Mouse (Mus musculus) gastrocnemius, postnatal 25 days (tissue): ENCODE data around the gene Rbfox3. TPM values are rescaled to one million over a fixed set of nuclear protein-coding genes. Genes with fewer than 3 reads are reported as not detected.
A peak's percentile ranks its signal among the peaks of the same experiment; 100 is the strongest.

Experiments used
- DNase-seq: peaks from one replicate; pipeline ENCODE4 v3.0.0; 2022
- total RNA-seq, 2 experiments: library from RNA; stranded (reverse); gene quantifications; 1 replicate in 1 of 2; 2 replicates in 1 of 2; pipeline ENCODE4 v1.2.3; 2021

Rbfox3 gene
- total RNA-seq, 2 experiments from 2014 or later, result 0.16 to 0.28 TPM

DNA sequence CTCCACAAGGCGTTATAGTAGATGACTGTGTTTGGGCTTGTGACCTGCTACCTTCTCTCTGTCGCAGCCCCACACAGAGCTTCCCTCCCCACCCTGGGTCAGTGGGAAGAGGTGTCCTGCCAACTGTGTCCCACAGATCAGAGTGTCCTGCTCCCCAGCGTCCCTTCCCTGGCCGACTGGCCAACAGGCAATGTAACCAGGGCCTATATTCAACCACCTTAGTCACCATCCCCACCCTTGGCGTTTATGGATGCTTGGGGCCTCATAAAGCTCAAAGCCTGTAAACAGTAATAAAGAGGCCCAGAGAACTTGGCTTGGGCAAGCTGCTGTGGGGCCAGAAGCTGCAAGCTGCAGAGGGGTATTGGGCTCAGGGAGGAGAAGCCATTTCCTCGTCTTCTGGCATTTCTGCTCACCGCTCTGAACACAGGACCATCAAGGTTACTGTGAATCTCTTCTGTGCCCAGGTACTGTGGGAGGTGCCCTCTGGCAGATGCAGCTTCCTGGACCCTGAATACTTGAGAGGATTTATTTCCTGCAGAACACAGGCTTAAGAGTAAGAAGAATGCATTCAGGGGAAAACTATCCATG, 435.8 kb downstream of the Rbfox3 start:
- no peak for DNase-seq

DNA sequence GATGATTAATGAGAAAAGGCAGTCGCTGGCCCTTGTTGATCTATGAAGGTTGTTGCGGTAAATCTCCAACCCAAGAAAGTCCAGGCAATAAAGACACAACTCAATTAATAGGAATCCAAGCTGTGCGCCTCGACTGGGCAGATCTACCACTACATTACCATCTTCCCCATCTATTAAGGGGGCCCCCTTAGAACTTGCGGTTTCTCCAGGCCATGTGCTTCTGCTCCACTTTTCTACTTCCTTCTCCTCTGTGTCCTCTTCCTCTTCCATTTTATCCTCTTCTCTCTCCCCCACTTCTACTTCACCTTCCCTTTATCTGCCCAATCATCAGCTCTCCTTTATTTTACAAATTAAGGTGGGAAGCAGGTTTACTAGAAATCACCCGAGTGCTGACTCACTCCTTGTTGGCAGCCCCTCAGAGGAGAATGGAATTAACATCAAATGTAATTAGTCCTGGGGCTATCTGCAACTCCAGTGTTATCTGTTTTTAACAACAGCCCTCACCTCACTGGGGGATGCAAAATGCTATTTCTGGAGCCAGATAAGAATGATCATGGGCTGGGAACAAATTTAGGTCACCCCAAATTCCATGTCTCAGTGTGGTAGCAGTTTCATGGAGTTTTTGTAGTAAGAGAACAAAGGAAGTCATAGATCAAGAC, 437.4 kb downstream of the Rbfox3 start:
- DNase-seq, result no peak

DNA sequence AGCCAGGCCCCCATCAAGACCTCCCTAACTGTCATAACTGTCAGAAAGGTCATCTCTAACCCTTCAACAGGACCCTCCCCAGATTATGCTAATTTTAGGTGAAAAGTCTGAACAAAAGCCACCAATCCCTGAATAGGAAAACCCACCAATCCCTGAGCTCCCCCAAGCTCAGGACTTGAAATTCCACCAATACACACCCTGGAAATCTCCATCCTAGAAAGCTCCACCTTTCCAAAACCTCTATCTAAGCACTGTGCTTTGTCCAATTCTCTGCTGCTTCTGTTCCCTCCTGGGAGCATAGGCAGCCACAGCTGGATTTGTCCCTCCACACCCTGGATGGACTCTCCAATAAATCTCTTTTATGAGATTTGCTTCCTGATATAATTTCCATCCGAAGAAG, 438.2 kb downstream of the Rbfox3 start:
- DNase-seq, result no peak

DNA sequence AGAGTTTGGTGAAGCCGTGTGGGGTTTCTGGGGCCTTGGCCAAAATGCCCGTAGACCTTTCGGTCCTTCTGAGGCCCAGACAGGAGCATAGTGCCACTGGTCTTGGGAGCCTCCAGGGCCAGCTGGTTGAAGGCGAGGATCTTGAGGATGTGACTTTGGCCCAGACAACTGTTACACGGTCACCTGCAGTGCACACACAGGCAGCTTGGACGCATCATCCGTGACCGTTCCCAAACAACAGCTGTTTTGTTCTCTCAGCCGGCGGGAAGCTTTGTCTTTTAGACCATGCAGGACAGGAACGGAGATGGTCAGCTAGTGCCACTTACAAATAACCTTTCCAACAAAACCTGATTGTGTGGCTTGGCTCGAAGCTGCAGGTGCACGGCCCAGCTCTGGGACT, 439.7 kb downstream of the Rbfox3 start:
- DNase-seq, result no peak

DNA sequence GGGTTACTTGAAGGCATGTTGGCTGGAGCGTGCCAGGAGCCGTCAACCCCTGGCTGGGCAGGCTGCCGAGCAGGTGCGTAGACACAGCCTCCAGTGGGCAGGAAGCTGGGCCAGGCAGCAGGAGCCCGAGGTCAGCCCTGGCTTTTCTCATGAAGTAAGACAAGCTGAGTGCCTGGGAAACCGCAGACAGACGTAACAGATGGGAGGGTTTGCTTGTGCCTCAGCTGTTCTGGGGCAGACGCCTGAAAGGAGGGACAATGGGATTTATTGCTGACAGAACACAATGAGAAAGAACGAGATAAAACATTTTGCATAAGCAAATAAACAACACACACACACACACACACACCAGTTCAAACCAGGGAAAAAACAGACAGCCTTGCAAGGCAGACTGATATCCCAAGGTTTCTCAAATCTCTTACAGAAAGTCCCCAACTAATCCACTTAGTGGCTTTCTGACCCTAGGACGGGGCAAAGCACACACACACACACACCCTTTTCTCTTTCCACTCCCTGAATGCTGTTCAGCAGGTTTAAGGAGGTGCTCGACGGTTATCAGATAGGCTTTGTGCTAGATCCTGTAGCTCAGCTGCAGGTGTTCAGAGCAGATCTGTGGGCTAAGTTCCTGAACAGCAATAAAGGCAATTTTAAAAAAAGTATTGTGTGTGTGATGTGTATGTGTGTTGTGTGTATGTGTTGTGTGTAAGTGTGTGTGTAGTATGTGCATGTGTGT, 441.0 kb downstream of the Rbfox3 start:
- DNase-seq, result no peak

DNA sequence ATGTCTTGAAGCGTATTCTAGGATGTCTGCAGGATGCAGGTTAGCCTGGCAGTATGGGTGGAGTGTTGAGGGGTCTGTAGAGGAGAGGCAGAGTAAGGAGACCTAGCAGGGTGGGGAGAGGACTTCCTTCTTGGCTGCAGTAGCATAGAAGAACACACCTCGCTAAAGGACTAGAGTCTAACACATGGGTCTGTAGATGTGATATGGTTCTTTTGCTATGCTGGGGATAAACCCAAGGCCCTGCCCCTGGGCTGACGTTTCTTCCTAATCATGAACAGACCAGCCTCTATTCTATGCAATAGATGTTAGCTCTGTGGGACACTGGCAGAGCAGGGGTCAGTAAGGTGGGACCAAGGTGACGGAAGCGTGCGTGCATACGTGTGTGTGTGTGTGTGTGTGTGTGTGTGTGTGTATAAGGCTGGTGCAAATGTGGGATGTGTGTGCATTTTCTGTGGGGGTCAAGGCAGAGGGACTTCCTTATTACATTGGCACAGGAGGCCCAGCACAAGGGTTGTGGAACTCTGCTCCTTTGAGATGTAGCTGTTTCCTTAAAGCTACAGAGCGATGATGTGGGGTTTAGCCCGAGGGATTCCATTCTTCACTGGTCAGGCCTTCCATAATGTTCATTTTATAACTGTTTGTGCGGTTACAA, 441.8 kb downstream of the Rbfox3 start:
- DNase-seq, result no peak

DNA sequence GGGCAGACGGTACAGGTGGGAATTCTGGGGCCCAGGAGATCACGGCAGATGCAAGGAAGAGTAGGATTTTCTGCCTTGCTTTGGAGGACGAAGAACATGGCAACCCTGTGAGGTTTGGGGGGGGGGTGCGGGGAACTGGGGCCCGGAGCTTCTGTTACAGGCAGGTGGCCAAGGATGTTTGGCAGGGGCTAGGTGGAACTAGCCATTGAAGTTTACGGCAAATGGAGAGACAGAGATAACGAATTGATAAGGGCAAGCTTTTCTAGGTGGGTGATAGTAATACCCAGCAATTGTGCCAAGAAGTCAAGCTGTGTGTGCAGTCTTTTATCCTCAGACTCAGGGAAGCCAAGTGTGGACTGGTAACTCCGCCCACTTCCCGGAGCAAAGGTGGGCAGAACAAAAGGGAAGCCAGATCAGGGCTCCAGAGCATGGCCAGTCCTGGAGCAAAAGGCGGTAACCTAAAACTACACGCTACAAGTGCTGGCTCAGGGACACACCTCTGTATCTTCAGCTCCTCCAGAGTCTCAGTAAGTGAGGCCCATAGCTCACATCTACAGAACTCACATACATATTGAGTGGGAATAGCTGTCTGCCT, 443.9 kb downstream of the Rbfox3 start:
- no peak for DNase-seq

DNA sequence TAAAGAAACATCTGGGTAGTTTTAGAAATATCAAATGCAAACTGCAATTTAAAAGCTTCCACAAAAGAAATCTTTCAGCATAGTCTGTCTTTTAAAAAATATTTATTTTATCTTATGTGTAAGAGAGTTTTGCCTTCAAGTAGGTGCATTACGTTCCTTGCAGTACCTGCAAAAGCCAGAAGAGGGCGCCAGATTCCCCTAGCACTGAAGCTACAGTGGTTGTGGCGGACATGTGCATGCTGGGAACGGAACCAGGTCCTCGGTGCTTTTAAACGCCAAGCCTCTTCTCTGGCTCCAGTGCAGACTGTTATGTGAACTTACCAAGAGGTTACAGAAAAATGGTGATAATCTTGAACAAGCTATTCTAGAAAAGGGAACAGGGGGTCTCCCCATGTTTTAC, 451.1 kb downstream of the Rbfox3 start:
- DNase-seq, result no peak

DNA sequence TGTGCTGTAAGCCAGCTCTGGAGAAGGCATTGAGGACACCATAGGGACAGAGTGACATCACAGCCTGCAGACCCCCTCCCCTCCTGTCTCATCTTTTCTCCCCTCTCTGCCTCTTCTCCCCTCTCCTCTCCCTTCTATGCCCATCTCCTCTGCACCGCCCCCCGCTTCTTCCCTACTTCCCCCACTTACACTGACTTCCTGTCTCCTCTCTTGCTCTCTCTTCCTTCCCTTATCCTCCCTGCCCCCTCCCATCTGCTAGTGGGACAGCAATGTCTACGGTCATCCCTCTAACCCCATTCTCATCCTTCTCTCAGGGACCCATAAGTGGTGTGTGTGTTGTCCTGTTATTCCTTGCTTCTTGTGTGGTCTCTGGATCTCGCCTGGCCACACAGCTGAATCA, 451.9 kb downstream of the Rbfox3 start:
- DNase-seq, result no peak

DNA sequence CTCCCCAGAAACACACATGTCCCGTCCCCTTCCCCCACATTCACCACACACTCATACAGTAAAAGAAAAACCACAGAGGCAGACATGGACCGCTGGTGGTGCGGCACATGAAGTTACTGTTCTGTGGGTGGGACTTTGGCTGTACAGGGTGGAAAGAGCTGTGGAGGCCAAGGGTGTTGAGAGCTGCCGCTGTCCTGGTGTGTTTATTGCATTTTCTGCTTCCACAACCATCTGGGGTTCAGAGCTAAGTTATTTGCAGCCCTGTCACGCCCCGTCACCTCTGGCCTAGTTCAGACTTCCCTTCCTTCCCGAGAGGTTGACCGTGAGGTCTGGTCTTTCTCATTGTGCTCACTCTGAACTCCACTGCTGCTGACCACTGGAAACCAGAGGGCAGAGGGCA, 452.3 kb downstream of the Rbfox3 start:
- DNase-seq, result peak; percentile 74

DNA sequence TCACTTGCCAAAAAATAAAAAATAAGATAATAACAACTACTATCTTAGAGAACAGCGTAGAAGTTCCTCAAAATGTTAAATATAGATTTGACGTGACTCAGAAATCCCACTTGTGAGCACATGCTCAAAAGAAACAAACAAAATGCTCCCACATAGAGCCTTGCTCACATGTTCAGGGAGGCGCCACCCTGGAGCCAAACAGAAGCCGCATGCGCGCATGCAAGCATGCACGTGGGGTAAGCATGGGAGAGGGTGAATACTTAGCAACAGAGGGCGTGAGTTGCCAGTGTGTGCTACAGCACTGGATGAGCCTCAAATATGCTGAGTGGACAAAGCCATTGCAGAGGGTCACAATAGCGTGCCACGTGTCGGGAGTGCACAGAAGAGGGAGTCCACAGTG, 454.5 kb downstream of the Rbfox3 start:
- DNase-seq, result peak; percentile 44

DNA sequence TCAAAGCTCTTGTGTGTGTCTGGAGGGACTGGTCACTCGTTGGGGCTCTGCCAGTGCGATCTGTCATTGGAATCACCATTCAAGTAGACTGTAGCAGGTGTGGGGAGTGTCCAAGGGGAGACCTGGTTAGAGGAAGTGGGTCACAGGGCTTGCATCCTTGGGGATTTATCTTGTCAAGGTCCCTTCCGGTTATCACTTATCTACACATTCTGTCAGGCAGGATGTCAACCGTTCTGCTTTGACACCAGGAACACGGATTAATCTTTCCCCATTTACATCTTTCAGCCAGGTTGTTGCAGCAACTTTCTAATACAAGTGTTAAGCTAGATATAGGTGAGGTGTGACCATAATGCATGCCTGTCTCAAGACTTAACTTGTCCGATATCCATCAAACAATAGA, 455.6 kb downstream of the Rbfox3 start:
- DNase-seq, result no peak

DNA sequence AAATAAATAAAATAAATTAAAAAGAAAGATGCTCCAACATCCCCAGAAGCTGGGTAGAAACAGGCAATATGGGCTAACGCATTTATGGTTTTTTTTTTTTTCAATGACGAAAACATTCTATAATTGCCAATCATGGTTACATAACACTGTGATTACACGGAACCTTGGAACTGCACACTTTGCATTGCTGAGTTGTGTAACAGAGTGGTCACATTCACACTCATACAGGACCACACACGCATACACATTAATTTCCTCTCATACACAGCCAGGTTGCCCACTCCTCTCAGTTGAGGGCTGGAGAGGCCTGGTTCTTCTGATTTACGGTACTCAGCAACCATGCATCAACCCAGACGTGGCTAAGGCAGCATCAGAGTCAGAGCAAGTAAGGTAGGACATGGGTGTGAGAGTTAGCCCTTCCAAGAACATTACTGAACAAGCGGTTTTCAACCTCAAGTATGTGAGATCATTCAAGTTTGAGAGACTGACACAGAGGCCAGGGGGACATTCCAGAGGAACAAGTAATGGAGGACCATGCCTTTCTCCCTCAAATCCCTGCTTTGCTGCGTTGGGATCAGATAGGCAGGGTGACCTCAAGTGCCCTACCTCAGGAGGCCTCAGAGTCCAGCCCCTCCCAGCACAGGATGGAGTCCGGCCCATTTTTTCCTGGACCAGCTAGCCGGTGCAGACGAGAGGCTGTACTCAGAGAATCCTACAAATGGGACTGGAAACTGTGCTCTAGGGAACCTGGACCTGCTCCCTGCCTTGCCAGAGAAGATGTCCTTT, 457.3 kb downstream of the Rbfox3 start:
- DNase-seq, result peak; percentile 88

DNA sequence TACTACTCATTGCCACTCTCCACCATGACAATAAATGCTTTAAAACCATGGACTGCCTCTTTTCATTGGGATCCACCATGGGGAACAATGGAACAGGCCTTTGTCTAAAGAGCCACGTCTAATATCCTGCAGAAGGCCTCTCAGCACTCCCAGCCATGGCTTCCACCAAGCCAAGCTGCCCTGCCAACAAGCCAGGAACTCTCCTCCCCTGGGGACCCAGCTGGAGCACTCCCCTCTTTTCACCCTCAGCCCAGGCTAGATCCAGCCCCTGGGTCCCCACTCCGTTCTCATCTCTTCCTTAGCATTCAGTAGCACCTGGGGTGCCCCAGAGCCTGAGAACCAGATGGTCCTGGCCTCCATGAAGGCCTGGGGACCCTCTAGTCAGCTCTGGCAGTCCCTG, 458.4 kb downstream of the Rbfox3 start:
- no peak for DNase-seq

DNA sequence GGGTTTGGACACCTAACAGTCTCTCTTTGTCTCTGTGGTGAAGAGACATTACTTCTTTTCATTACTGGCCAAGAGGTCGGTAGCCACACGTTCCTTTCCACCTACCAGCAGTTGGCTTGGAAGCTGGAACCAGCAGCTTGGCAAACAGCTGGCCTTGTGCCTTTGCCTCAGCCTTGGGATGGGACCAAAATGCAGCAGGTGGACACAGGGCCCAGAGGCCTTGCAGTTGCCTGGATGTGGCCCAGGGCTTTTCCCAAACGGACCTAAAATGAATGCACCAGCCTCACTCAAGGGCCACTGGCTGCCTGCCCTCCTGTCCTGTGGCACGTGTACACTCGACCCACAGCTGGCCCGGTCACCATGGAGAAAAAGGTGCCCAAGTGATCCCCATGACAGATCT, 460.2 kb downstream of the Rbfox3 start:
- DNase-seq, result no peak

DNA sequence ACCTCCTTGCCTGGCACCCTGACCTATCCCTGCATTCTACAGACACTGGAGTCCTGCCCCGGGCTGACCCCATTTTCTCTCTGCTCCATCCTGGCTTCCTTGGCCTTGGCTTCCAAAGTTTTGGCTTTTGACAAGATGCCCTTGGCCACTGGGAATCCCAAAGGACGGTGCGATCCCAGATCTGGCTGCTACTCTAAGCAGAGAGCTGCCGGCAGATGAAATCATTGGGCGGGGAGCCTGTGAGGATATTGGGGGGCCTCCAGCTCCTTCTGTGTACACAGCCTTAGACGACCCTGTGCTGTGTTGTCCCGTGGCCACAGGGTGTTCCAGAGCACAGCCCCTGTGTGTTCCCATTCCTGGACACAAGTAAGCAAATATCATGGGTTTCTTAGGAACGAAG, 463.0 kb downstream of the Rbfox3 start:
- DNase-seq, result peak; percentile 89

DNA sequence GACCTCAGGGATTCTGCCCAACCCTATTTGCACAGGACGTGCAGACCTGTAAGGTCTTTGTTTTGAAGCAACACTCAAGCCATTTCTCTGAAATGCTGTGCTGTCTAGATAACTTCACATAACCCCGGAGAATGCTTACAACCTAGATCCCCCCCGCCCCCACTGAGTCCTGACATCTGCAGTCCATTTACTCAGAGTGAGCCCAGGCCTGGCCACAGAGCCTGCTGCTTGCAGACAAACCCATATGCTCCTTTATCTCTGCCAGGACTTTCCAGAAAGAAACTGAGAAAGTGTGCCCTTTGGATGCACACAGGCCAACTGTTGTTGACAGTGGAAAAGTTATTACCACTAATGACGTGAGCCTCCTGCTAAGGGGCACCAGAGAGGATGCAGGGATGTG, 464.1 kb downstream of the Rbfox3 start:
- DNase-seq, result no peak

DNA sequence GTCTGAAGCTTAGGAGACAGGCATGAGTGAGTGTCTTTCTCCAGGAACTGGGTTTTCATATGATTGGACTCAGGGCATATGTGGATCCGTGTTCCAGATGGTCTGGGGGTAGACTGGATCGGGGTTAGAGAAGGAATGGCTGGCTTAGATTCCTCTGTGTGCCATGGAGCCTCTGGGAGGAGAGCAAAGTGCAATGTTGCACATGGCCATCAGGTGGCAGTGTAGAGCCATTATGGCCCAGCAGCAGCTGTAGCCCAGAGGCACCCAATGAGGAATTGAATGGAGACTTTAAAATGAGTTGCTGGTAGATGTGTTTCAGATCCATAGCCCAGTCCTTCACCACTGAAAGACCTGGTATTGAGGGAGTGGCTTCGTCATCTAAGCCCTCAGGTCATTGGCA, 465.6 kb downstream of the Rbfox3 start:
- DNase-seq, result no peak

DNA sequence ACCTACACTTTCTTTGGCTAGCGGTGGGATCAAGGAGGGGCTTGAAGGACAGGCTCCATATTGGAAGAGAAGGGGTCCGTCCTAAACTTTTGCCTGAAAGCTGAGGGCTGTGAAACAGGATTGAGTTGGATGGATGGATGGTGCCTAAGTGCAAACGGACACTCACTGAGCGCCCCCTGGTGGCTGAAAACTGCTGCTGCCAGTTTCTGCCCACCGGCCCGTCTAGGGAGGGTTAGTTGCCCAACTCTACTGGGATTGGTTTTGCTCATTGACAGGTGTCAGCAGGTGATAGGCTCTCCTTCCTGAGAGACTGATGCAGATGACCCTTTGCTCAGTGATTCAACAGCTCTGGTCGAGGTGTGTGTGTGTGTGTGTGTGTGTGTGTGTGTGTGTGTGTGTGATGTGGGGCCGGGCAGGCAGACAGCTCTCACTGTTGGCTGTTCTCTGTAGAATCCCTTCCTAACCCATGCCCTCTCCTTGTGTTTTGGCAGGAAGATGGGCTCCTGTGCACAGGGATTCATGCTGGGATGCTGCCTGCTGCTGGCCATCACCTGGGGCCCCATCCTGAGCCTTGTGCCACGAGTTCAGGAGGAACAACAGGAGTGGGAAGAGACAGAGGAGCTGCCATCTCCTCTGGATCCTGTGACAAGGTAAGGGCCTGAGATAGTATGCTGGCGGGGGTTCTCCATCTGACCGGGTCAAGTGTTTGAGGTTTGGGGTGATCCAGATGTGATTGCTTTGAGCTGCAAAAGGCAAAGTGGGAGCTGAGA, 468.0 kb downstream of the Rbfox3 start:
- DNase-seq, result no peak

DNA sequence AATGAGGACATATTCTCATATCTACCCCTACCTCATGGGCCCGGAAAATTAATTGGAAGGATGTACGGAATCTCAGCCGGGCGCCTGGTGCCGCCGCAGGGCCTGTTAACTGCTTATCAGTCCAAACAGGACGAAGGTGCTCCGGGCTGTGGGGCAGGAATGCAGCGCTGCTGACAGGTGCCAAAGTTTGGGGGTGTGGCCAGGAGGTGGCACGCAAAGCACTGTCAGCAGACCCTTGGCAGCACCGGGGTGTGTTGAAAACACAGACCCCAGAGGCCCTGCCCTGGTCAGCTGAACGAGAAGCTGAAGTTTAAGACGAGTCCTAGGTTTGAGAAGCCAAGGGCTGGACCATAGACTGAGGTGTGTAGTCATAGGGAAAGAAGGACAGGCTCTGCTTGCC, 468.7 kb downstream of the Rbfox3 start:
- DNase-seq, result no peak
